Mouse (Mus musculus): ENCODE results near the gene Ccdc27.

GRCm38 (mm10) chr4:153979243-153979642, 63.2 kb downstream of the Ccdc27 start:
- TF ChIP-seq CTCF (IDR thresholded peaks at IDR 0.05; ENCODE audit: borderline replicate concordance, extremely low read depth, insufficient read depth, insufficient read length) (no peak), POLR2A (IDR thresholded peaks at IDR 0.05; ENCODE audit: borderline replicate concordance, extremely low read depth, insufficient read depth, insufficient read length, poor library complexity, severe bottlenecking) (no peak)
